Mouse (Mus musculus): ENCODE measurements at regions not wholly inside any gene's neighbourhood (a gene's known extent, or its start where the extent isn't known, plus 50 kb on each side); places are given as distances from the start of the nearest gene placed in this dataset.

DNA sequence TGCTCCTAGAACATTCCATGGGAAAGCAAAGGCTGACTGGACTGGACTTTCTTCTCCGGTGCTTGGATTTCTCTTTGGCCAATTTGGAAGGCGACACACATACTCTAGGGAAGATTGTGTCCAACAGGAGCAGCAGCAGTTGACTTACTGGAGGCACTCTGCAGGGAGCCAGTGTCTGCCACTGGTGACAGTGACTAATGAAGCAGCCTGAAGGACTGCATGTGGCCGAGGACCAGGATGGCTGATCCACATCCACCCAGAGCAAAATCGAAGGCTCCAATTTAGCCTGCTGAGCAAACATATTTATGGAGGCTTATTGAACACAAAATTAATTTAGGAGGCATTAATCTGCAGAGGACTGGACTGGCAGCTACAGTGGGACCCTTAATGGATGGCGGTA lies 81.9 kb downstream of the Rpl14 start:
- TF ChIP-seq EP300 (IDR thresholded peaks at IDR 0.05; ENCODE audit: low read depth) (no peak), CTCF (IDR thresholded peaks at IDR 0.05; ENCODE audit: low read depth) (no peak)

Measured in liver, postnatal 0 days (tissue).